Mouse (Mus musculus) G1E (cell line): ENCODE data around the gene Nipa1.

Source experiments
- CTCF ChIP-seq: IDR thresholded peaks from 2 replicates; pipeline ENCODE4 v1.5.1; 2012; ENCODE audit warnings: low read depth, low read length, inconsistent platforms, mixed read lengths
- GATA1 ChIP-seq: IDR thresholded peaks from 2 replicates; pipeline ENCODE4 v1.6.1; 2012; ENCODE audit warnings: borderline replicate concordance, low read length, inconsistent platforms, mixed read lengths
- GATA2 ChIP-seq: IDR thresholded peaks from 2 replicates; pipeline ENCODE4 v1.6.1; 2012; ENCODE audit warnings: low read depth, low read length, inconsistent platforms, borderline replicate concordance
- POLR2AphosphoS5 ChIP-seq: IDR thresholded peaks from 2 replicates; pipeline ENCODE4 v1.6.1; 2012; ENCODE audit warnings: low read depth, low read length, inconsistent platforms; ENCODE audit not compliant: insufficient replicate concordance

DNA sequence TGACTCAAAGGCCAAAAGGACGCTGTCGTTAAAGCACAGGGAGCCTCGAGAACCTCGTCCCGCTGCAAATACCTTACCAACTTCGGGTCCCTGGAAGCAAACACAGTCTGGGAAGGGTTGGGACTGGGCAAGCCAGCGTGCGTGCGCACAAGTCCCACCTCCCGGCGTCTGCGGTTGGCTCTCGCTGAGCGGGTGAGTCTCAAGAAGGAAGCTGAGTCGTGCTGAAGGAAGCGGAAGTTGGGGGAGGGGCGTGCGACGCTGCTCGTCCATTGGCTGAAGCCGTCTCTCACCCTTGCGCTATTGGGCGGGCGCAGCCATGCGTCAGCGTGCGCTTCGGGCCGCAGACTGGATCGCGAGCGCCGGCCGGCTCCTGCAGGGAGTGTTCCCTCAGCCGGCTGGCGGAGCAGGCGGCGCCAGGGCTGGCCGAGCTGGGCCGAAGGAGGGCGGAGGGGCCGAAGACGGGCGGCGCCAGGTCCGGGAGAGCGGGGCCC, 30.1 kb upstream of the Nipa1 start, which contains the start of gene Herc2:
- no peak for TF ChIP-seq CTCF
- TF ChIP-seq GATA1 = no peak
- TF ChIP-seq GATA2 = no peak
- TF ChIP-seq POLR2AphosphoS5 = no peak
